Mouse (Mus musculus): Measurements from ENCODE around the gene Dnm1. TPM values are rescaled to one million over a fixed set of nuclear protein-coding genes. Genes with fewer than 3 reads are reported as not detected.
"Not testable (repeated sequence)": the region's sequence is repeated elsewhere in the genome, so short reads cannot be mapped to it uniquely, and the experiment has no call there.

The Dnm1 gene
- polyA plus RNA-seq, 1 experiment from 2014 or later, result 19.4 TPM

DNA sequence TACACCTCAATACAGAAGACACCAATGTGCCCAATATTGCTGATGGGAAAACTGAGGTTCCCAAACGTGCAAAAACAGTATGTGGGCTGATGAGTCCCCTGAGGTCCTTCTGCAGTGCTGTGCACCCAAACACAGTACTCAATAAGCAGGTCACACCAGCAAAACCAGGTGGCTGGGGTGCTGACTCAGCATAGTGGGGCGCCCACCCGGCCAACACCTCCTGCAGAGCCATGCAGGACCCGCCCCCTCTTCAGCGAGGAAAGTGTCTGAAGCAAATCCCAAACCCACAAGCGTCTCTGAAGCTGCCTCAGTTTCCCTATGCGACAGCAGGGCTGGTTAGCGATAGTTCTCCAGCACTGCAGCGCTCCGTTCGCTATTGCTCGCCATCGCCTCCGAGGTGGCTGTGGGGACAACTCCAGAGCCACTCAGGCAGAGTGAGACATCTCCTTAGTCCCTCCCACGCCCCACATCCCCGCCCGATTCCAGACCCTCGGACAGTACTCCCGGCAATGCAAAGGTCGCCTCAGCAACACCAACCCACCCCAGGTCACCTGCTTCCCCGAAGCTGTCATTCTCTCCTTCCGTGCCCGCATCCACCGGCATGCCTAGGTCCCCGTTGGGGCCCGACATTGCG is 28.1 kb upstream of the Dnm1 start:
- no peaks in the 10 kb centered on the region for H3K9me3 ChIP-seq
- H3K27ac ChIP-seq, result 0 out of 2 replicates have a peak overlapping the region, but pooled peaks have one; percentile 25
- peaks cover 39% of the 10 kb centered on the region for H3K36me3 ChIP-seq (replicated peaks)
- WGBS, result 2% methylated on average over 27 of the region's 27 CpGs
- H3K27me3 ChIP-seq, result peaks cover 18% of the 10 kb centered on the region
- H3K4me2 ChIP-seq, result peak overlapping the region; percentile 98
- H3K9ac ChIP-seq, result peak overlapping the region; percentile 61
- H3K4me3 ChIP-seq (replicated peaks), result peak overlapping the region; percentile 71
- peak; percentile 54 for ATAC-seq (ENCODE audit: low FRiP score)
- H3K4me1 ChIP-seq, result peaks cover 9% of the 10 kb centered on the region

DNA sequence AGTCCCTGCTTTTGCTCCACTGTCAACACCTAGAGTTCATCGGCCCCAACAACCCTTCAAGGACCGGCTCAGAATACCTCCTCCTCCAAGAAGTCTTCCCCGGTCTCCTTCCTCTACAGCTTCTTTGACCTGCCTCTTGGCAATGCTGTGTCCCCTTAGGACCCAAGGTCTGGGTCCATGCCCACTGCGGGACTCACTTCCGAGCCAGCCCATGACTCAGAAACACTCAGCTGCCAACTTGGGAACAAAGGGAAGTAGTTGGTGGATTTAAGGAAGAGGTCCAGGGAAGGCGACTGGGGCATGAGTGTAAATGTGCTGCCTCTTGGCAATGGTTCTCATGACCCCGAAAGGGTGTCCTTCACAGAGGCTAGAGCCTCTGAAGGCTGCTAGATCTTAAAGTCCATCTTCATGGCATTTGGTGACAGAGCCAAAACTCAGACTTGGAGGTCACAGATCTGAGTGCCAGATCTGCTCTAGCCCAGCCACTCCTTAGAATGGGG is 26.9 kb upstream of the Dnm1 start:
- H3K27me3 ChIP-seq, result peaks cover 18% of the 10 kb centered on the region
- H3K4me3 ChIP-seq (replicated peaks), result no peak overlapping the region
- H3K9ac ChIP-seq, result no peak overlapping the region
- WGBS, result 92% methylated on average over 7 of the region's 7 CpGs
- peaks cover 9% of the 10 kb centered on the region for H3K4me1 ChIP-seq
- H3K4me2 ChIP-seq, result no peak overlapping the region
- no peak overlapping the region for H3K27ac ChIP-seq
- peaks cover 51% of the 10 kb centered on the region for H3K36me3 ChIP-seq (replicated peaks)
- H3K9me3 ChIP-seq, result no peaks in the 10 kb centered on the region
- ATAC-seq (ENCODE audit: low FRiP score), result no peak

DNA sequence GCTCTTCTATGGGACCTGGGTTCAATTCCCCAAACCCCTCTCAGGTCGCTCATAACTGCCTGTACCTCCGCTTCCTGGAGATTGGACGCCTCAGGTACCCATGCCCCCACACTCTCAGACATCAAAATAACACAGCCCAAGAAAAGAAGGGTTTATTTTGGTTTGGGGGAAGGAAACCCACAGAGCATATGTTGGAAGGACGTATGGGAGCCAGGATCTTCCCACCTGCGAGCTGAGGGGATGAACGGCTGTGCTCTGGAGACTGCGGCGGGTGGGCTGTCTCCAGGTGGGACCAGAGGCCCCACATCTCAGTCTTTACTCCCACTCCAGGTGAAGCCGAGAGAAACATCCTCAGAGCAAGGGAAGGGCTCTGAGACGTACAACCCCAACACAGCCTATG is 23.8 kb upstream of the Dnm1 start:
- WGBS, result 93% methylated on average over 10 of the region's 10 CpGs

DNA sequence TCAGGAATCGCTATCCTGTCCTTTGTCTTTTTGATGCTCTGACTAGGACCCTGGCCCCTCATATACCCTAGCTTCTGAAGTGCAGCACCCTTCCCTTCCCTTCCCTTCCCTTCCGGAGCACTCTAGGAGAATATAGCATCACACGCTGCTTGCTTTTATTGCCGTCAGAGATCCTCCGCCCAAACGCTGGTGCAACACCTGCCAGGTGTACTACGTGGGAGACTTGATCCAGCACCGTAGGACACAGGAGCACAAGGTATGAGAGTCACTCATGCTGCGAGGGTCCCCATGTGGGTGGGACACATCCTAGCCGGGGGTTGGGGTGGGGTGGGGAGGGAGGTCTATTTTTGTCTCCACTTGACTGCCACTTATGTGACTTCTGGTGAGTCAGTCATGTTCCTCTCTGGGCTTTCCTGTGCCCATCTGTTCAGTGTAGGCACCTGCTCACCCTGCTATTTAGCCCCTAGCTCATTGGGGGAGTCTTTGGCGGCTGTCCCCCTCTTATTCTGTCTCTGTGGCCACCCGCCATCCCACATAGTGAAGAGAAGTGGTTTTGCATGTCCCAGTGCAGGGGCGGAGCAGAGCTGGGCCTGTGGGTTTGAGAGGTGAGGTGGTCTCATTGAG is 22.3 kb upstream of the Dnm1 start:
- H3K4me2 ChIP-seq, result no peak overlapping the region
- H3K27me3 ChIP-seq, result peaks cover 6% of the 10 kb centered on the region; the same call in 1 of the 2 replicates
- peaks cover 96% of the 10 kb centered on the region for H3K36me3 ChIP-seq (replicated peaks)
- no peak overlapping the region for H3K9ac ChIP-seq
- no peaks in the 10 kb centered on the region for H3K4me1 ChIP-seq
- no peak overlapping the region for H3K4me3 ChIP-seq (replicated peaks)
- no peak for ATAC-seq (ENCODE audit: low FRiP score)
- no peak overlapping the region for H3K27ac ChIP-seq
- 95% methylated on average over 13 of the region's 13 CpGs for WGBS
- no peaks in the 10 kb centered on the region for H3K9me3 ChIP-seq

More for the DNA sequence above, 23.8 kb upstream of the Dnm1 start:
- Histone ChIP-seq H3K36me3 (replicated peaks) (peaks cover 81% of the 10 kb centered on the region), H3K9ac (no peak overlapping the region), H3K4me3 (replicated peaks) (no peak overlapping the region), H3K27ac (no peak overlapping the region), H3K4me2 (no peak overlapping the region), H3K27me3 (peaks cover 8% of the 10 kb centered on the region; the same call in 1 of the 2 replicates), H3K4me1 (peaks cover 7% of the 10 kb centered on the region), H3K9me3 (no peaks in the 10 kb centered on the region)
- ATAC-seq (ENCODE audit: low FRiP score), result no peak

DNA sequence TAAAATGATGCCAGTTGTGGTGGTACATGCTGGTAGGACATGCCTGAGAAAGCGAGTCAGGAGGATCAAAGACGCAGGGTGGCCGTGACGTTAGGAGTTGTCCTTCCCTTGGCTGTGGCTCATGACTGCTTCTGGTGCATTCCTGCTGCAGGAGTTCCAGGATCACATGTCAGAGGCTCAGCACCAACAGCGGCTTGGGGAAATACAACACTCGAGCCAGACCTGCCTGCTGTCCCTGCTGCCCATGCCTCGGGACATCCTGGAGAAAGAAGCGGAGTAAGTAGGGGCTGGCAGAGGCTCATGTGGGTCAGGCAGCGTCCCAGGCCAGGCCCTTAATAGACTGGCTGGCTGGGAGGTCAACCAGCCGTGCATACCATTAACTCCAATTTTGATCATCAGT is 21.1 kb upstream of the Dnm1 start:
- Histone ChIP-seq H3K9ac (no peak overlapping the region), H3K4me1 (no peaks in the 10 kb centered on the region), H3K9me3 (no peaks in the 10 kb centered on the region), H3K27ac (no peak overlapping the region), H3K4me3 (replicated peaks) (no peak overlapping the region), H3K27me3 (no peaks in the 10 kb centered on the region), H3K4me2 (no peak overlapping the region), H3K36me3 (replicated peaks) (peaks cover 99% of the 10 kb centered on the region)
- no peak for ATAC-seq (ENCODE audit: low FRiP score)
- 91% methylated on average over 10 of the region's 10 CpGs for WGBS

DNA sequence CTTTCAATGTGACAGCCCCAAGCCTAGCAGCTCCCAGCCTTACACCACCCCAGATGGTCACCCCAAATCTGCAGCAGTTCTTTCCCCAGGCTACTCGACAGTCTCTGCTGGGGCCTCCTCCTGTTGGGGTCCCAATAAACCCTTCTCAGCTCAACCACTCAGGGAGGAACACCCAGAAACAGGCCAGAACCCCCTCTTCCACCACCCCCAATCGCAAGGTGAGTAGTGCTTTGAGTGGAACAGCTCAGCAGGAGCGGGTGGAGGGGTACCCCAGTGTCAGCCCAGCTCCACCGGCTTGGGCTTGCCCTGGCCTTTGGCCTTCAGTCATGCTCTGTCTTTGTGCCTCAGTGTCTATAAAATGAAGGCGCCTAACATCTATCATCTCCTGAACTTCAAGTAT is 14.2 kb upstream of the Dnm1 start:
- H3K9ac ChIP-seq, result no peak overlapping the region
- no peak overlapping the region for H3K4me3 ChIP-seq (replicated peaks)
- no peaks in the 10 kb centered on the region for H3K27me3 ChIP-seq
- H3K27ac ChIP-seq, result no peak overlapping the region
- ATAC-seq (ENCODE audit: low FRiP score), result no peak
- no peaks in the 10 kb centered on the region for H3K9me3 ChIP-seq
- WGBS, result 94% methylated on average over 5 of the region's 5 CpGs
- H3K4me2 ChIP-seq, result no peak overlapping the region
- peaks cover 15% of the 10 kb centered on the region for H3K4me1 ChIP-seq
- H3K36me3 ChIP-seq (replicated peaks), result peaks cover 60% of the 10 kb centered on the region

DNA sequence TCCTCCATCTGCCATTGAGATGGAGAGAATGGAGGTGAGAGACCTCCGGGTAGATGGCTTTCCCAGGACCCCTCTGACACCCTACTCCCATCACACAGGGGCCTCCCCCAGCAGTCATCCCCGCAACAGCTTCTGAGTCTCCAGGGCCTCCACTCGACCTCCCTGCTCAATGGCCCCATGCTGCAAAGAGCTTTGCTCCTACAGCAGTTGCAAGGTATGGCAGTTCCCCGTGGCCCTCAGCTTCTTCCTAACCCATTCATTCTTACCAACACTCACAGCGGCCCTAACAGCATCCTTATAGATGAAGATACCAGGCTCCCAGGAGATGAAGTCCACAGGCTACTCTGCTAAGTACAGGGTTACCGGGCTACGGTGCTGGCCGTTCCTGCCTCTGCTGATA is 11.0 kb upstream of the Dnm1 start:
- Histone ChIP-seq H3K36me3 (replicated peaks) (peaks cover 28% of the 10 kb centered on the region), H3K9me3 (no peaks in the 10 kb centered on the region)
- 86% methylated on average over 8 of the region's 8 CpGs for WGBS

DNA sequence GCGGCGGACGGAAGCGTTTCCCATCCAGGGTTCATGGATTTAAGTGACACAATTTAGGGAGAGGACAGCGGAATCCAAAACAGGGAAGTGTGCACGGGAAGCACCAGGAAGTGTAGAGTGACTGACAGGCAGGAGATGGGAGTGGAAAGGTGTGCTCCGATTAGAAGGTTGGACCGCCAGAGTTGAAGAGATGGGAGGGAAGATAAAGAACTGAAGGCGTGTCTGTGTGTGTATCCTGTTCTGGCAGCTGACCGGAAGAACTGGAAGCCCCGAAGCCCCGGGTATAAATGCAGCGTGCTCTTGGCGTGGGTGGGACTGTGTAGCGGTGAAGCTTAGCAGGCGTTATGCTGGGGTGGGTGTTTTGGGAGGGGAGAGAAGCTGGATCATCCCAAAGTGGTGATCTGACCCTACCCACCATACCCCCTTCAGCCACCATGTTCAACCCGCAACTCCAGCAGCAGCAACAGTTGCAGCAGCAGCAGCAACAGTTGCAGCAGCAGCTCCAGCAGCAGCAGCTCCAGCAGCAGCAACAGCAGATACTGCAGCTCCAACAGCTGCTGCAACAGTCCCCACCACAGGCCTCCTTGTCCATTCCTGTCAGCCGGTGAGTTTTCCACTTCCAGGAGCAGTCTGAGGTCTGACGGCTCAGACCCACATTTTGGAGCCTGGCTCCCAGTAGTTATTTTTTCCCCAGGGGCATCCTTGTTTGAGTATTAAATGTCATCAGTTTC is 10.4 kb upstream of the Dnm1 start:
- H3K27me3 ChIP-seq, result peaks cover 14% of the 10 kb centered on the region
- peak overlapping the region; percentile 81 for H3K4me3 ChIP-seq (replicated peaks)
- H3K36me3 ChIP-seq (replicated peaks), result peaks cover 26% of the 10 kb centered on the region
- H3K4me1 ChIP-seq, result peaks cover 30% of the 10 kb centered on the region
- no peaks in the 10 kb centered on the region for H3K9me3 ChIP-seq
- peak overlapping the region; percentile 83 for H3K27ac ChIP-seq
- peak overlapping the region; percentile 90 for H3K9ac ChIP-seq
- H3K4me2 ChIP-seq, result peak overlapping the region; percentile 89
- WGBS, result 12% methylated on average over 19 of the region's 19 CpGs
- ATAC-seq (ENCODE audit: low FRiP score), result peak; percentile 18; the same call in 1 of the 2 replicates

More for the DNA sequence above, 11.0 kb upstream of the Dnm1 start:
- H3K9ac ChIP-seq, result no peak overlapping the region; the same call in 1 of the 2 replicates
- H3K4me2 ChIP-seq, result peak overlapping the region; percentile 89
- peaks cover 14% of the 10 kb centered on the region for H3K27me3 ChIP-seq
- no peak for ATAC-seq (ENCODE audit: low FRiP score)
- H3K4me3 ChIP-seq (replicated peaks), result peak overlapping the region; percentile 81
- no peak overlapping the region for H3K27ac ChIP-seq
- peaks cover 30% of the 10 kb centered on the region for H3K4me1 ChIP-seq

DNA sequence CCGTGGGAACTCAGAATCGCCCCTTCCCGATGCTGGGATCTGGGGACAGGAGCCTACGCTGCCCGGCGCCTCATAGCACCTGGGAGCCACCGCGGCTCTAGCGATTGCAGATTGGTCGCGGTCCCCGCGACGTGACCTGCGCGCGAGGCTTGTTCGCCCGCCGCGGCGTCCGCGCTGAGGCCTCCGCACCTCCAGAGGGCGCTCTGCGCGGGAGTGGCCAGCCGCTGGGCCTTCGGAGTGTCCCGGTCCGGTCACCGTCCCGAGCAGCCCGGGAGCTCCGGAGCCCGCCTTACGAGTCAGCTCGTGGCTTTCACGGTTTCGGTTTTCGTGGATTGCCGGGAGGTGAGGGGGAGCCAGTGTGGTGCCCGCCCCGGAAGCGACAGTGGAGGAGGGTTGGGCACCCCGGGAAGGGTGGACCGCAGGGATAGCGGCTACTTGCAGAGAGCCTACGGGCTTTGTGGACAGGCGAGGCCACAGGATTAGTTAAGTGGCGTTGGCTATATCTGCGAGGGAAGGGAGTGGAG is 9.7 kb upstream of the Dnm1 start:
- under 1% methylated on average over 53 of the region's 53 CpGs for WGBS
- Histone ChIP-seq H3K36me3 (replicated peaks) (peaks cover 20% of the 10 kb centered on the region), H3K4me3 (replicated peaks) (peak overlapping the region; percentile 81), H3K4me2 (peak overlapping the region; percentile 89), H3K27ac (peak overlapping the region; percentile 83), H3K27me3 (peaks cover 14% of the 10 kb centered on the region), H3K9ac (peak overlapping the region; percentile 90), H3K4me1 (peaks cover 30% of the 10 kb centered on the region), H3K9me3 (no peaks in the 10 kb centered on the region)
- peak; percentile 86 for ATAC-seq (ENCODE audit: low FRiP score)

DNA sequence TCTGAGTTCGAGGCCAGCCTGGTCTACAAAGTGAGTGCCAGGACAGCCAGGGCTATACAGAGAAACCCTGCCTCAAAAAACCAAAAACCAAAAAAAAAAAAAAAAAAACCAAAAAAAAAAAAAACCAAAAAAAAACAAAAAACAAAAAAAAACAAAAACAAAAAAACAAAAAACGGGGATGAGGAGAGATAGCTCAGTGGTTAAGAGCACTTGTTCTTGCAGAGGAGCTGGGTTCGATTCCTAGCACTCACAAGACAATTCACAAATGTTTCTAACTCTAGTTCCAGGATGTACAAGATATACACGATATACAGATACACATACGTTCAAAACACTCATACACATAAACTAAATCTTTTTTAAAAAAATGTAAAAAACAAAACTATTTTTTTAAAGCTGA is 9.1 kb upstream of the Dnm1 start:
- 52% methylated on average over 5 of the region's 5 CpGs for whole genome bisulfite sequencing

DNA sequence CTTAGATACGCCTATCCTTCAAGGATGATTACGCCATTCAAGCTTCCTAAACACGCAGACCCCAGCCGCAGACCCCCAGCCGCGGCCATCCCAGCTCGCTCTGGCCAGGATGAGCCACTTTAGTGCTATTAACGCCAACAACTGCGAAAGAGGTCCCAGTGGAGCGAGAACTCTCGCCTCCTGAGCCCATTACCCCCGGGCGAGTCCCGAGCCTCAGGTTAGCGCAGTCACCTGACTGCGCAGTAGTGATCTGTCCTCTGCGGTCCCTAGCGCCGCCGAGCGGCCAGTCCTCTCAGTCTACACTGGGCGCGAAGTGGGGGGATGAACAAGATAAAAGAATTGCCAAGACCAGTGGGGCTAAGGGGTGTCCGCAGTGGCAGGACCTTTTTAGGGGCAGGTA is 8.3 kb upstream of the Dnm1 start:
- H3K36me3 ChIP-seq (replicated peaks), result peaks cover 9% of the 10 kb centered on the region; the same call in 1 of the 2 replicates
- no peaks in the 10 kb centered on the region for H3K9me3 ChIP-seq
- peak overlapping the region; percentile 65 for H3K4me2 ChIP-seq
- no peak overlapping the region for H3K27ac ChIP-seq
- whole genome bisulfite sequencing, result 2% methylated on average over 24 of the region's 24 CpGs
- peak overlapping the region; percentile 49 for H3K9ac ChIP-seq
- peak; percentile 62 for ATAC-seq (ENCODE audit: low FRiP score)
- H3K27me3 ChIP-seq, result peaks cover 15% of the 10 kb centered on the region
- H3K4me1 ChIP-seq, result peaks cover 30% of the 10 kb centered on the region
- H3K4me3 ChIP-seq (replicated peaks), result peak overlapping the region; percentile 35

More for the DNA sequence above, 9.1 kb upstream of the Dnm1 start:
- peaks cover 15% of the 10 kb centered on the region for H3K36me3 ChIP-seq (replicated peaks)
- not testable (repeated sequence) for H3K27ac ChIP-seq; H3K9me3 ChIP-seq; ATAC-seq (ENCODE audit: low FRiP score)
- H3K27me3 ChIP-seq, result peaks cover 14% of the 10 kb centered on the region
- H3K4me1 ChIP-seq, result peaks cover 30% of the 10 kb centered on the region
- peak overlapping the region; percentile 90; the same call in 1 of the 2 replicates for H3K9ac ChIP-seq
- H3K4me3 ChIP-seq (replicated peaks), result peak overlapping the region; percentile 81
- peak overlapping the region; percentile 89 for H3K4me2 ChIP-seq

DNA sequence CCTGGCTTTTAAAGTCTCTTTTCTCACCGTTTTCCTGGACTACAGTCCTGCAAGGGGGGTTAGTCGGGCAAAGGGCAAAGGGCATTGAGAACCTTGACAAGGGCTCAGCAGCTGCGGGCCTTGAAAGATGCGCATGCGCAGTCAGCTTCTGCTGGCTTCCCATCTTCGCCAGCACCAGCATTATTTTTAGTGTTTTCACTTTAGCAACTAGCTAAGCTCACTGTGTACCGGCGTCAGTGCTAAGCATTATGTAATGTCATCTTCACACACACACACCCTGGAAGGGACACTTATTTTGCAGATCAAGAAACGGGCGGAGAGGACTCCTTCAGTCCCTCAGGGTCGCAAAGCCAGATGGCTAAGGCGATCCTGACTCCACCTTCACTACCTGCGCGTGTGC is 7.6 kb upstream of the Dnm1 start:
- Histone ChIP-seq H3K4me1 (peaks cover 30% of the 10 kb centered on the region), H3K4me3 (replicated peaks) (peak overlapping the region; percentile 35), H3K9ac (0 out of 2 replicates have a peak overlapping the region, but pooled peaks have one; percentile 33), H3K36me3 (replicated peaks) (peaks cover 7% of the 10 kb centered on the region; the same call in 1 of the 2 replicates), H3K4me2 (peak overlapping the region; percentile 65), H3K27ac (no peak overlapping the region), H3K9me3 (no peaks in the 10 kb centered on the region), H3K27me3 (peaks cover 19% of the 10 kb centered on the region)
- ATAC-seq (ENCODE audit: low FRiP score), result no peak; the same call in 1 of the 2 replicates
- WGBS, result 5% methylated on average over 14 of the region's 14 CpGs
